ENCODE assay signal across 8 mouse cellular contexts in the genomic region with DNA sequence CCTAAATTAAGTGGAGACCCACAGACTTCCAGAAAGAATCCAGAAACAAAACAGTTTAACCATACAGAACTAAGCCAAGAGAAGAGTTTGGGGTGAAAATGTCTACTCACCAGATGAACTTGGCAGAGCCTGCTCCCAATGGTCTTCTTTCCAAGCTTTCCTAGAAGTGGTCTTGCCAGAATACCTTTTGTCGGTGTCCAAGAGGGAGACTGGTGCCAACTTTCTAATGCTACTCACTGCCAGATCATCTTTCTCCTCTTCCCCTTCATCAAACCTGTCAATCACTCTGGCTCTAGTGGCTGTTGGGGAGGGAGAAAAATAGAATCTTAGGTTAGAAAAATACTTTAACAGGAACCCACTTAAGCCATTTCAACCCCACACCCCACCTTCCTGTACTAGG. TPM values are rescaled to one million over a fixed set of nuclear protein-coding genes. Genes with fewer than 3 reads are reported as not detected.
DNase-seq lines count a peak whose midpoint lies in the region; ATAC-seq and TF ChIP-seq lines count a peak whose summit lies in the region.
"Had no signal": no experiment of that assay in that cellular context is flagged by ENCODE, and none has a peak within 500 bp of the region (broad histone marks: within the 10 kb centered on the region; RNA-seq: fewer than 3 reads in every experiment).

No protein-coding gene starts in this region.

- H3K9me3 ChIP-seq in limb, embryonic 11.5 days (ENCODE audit: control insufficient read depth, low read length): no peaks in the 10 kb centered on the region
- no peaks in the 10 kb centered on the region for H3K9me3 ChIP-seq in neural tube, embryonic 13.5 days

- no peaks in the 10 kb centered on the region for H3K79me2 ChIP-seq in liver, adult 2 months (ENCODE audit: control insufficient read depth, insufficient read depth, low read length)

- peaks cover 4% of the 10 kb centered on the region for H3K4me1 ChIP-seq in liver, adult 2 months (ENCODE audit: control insufficient read depth, insufficient read depth, low read length)
- H3K4me1 ChIP-seq in embryonic fibroblast, embryonic 13.5 days (ENCODE audit: control insufficient read depth, insufficient read depth, low read length): peaks cover 3% of the 10 kb centered on the region
- H3K4me1 ChIP-seq in limb, embryonic 11.5 days (ENCODE audit: control insufficient read depth, insufficient read depth, low read length): no peaks in the 10 kb centered on the region; the same call in 1 of the 2 replicates
- peaks cover 29% of the 10 kb centered on the region for H3K4me1 ChIP-seq in neural tube, embryonic 13.5 days (replicated peaks)

- WGBS in liver, adult 2 months: 34% methylated on average over 1 of the region's 1 CpGs
- WGBS in limb, embryonic 11.5 days: 94% methylated on average over 1 of the region's 1 CpGs
- 85% methylated on average over 1 of the region's 1 CpGs for WGBS in neural tube, embryonic 13.5 days

- no peak for ATAC-seq in limb, embryonic 11.5 days (ENCODE audit: insufficient number of reproducible peaks, low FRiP score, low TSS enrichment, low read depth)
- no peak for ATAC-seq in neural tube, embryonic 13.5 days (ENCODE audit: low read depth)

- peak; percentile 17 for DNase-seq in liver, adult 2 months (ENCODE audit: extremely low read depth, low read depth, low spot score)
- DNase-seq in liver: no peak
- DNase-seq in limb, embryonic 11.5 days (ENCODE audit: low spot score): no peak
- DNase-seq in urinary bladder, adult 2 months (ENCODE audit: low spot score): no peak
- no peak for DNase-seq in left cerebral cortex, adult 18-20 months (ENCODE audit: low spot score in 2 of 2)
- DNase-seq: layer of hippocampus, postnatal 36 days had no signal

- no peak for TF ChIP-seq POLR2A in liver, adult 2 months (IDR thresholded peaks at IDR 0.05; ENCODE audit: extremely low read depth, insufficient read depth, low read length)
- TF ChIP-seq POLR2A in embryonic fibroblast, embryonic 13.5 days (IDR thresholded peaks at IDR 0.05; ENCODE audit: low read depth, low read length): no peak

- H3K4me2 ChIP-seq in limb, embryonic 11.5 days (ENCODE audit: low read depth, severe bottlenecking): peak overlapping the region; percentile 87
- H3K4me2 ChIP-seq in neural tube, embryonic 13.5 days: peak overlapping the region; percentile 92

- no peak overlapping the region for H3K4me3 ChIP-seq in liver, adult 2 months (ENCODE audit: insufficient read depth, low read depth, low read length)
- H3K4me3 ChIP-seq in embryonic fibroblast, embryonic 13.5 days (ENCODE audit: insufficient read depth, low read length): peak overlapping the region; percentile 19
- H3K4me3 ChIP-seq in limb, embryonic 11.5 days (ENCODE audit: low read depth, low read length): no peak overlapping the region
- H3K4me3 ChIP-seq in neural tube, embryonic 13.5 days: no peak overlapping the region

- H3K36me3 ChIP-seq in liver, adult 2 months (ENCODE audit: control insufficient read depth, insufficient read depth, low read length): peaks cover 25% of the 10 kb centered on the region
- H3K36me3 ChIP-seq in limb, embryonic 11.5 days (ENCODE audit: control insufficient read depth, insufficient read depth, low read length): peaks cover 2% of the 10 kb centered on the region; the same call in 1 of the 2 replicates
- peaks cover 32% of the 10 kb centered on the region for H3K36me3 ChIP-seq in neural tube, embryonic 13.5 days

- H3K9ac ChIP-seq in liver, adult 2 months (ENCODE audit: low read depth, low read length): no peak overlapping the region
- no peak overlapping the region for H3K9ac ChIP-seq in limb, embryonic 11.5 days (ENCODE audit: low read length)
- H3K9ac ChIP-seq in neural tube, embryonic 13.5 days: peak overlapping the region; percentile 84

- no peak for TF ChIP-seq CTCF in liver, adult 2 months (IDR thresholded peaks at IDR 0.05; ENCODE audit: low read depth, low read length)
- no peak for TF ChIP-seq CTCF in embryonic fibroblast, embryonic 13.5 days (IDR thresholded peaks at IDR 0.05; ENCODE audit: borderline replicate concordance, insufficient read depth, low read length)

- H3K27ac ChIP-seq in liver, adult 2 months (replicated peaks; ENCODE audit: insufficient read depth, low read depth, low read length): no peak overlapping the region
- no peak overlapping the region for H3K27ac ChIP-seq in embryonic fibroblast, embryonic 13.5 days (ENCODE audit: insufficient read depth, low read length)
- H3K27ac ChIP-seq in limb, embryonic 11.5 days (replicated peaks; ENCODE audit: low read depth, low read length): no peak overlapping the region
- no peak overlapping the region for H3K27ac ChIP-seq in neural tube, embryonic 13.5 days (replicated peaks)

- peaks cover 3% of the 10 kb centered on the region; the same call in 1 of the 2 replicates for H3K27me3 ChIP-seq in liver, adult 2 months (ENCODE audit: control insufficient read depth, insufficient read depth, low read length)
- H3K27me3 ChIP-seq in limb, embryonic 11.5 days (ENCODE audit: control insufficient read depth, insufficient read depth, low read length): peaks cover 27% of the 10 kb centered on the region
- peaks cover 28% of the 10 kb centered on the region for H3K27me3 ChIP-seq in neural tube, embryonic 13.5 days

RNA-seq across cellular contexts. Expression of a gene that starts 1.3 kb away (rescaled TPM):
- 11.5 and 14.0 TPM in 2 replicates for total RNA-seq in liver, adult 2 months (2014; rRNA removed)
- polyA plus RNA-seq in liver, adult 2 months (2012; rRNA removed): 3.1 and 3.9 TPM in 2 replicates
- 35.1 and 37.3 TPM in 2 replicates for polyA plus RNA-seq in embryonic fibroblast, embryonic 13.5 days (2011; ENCODE audit: insufficient read length, low read depth, missing spikeins)
- polyA plus RNA-seq in limb, embryonic 11.5 days (2014; fragmentation: Nextera tagmentation; extraction: Ambion mirVana): 51.1 and 53.3 TPM in 2 replicates
- 50.0 and 51.7 TPM in 2 replicates for polyA plus RNA-seq in neural tube, embryonic 13.5 days (2015; fragmentation: Nextera tagmentation; extraction: Ambion mirVana)
- polyA plus RNA-seq in urinary bladder, adult 2 months (2012; rRNA removed): 6.2 and 9.8 TPM in 2 replicates
- total RNA-seq in left cerebral cortex, adult 18-20 months (2021): 10 to 100 TPM; 21.1 to 21.9 TPM

RNA-seq across cellular contexts. Expression of a gene that starts 13.3 kb away (rescaled TPM):
- not detected in 2 replicates for total RNA-seq in liver, adult 2 months (2014; rRNA removed)
- not detected in 2 replicates for polyA plus RNA-seq in liver, adult 2 months (2012; rRNA removed)
- polyA plus RNA-seq in embryonic fibroblast, embryonic 13.5 days (2011; ENCODE audit: insufficient read length, low read depth, missing spikeins): not detected in 2 replicates
- 0.36 and 0.60 TPM in 2 replicates for polyA plus RNA-seq in limb, embryonic 11.5 days (2014; fragmentation: Nextera tagmentation; extraction: Ambion mirVana)
- polyA plus RNA-seq in neural tube, embryonic 13.5 days (2015; fragmentation: Nextera tagmentation; extraction: Ambion mirVana): 50.0 and 58.8 TPM in 2 replicates
- not detected in 2 replicates for polyA plus RNA-seq in urinary bladder, adult 2 months (2012; rRNA removed)
- total RNA-seq in left cerebral cortex, adult 18-20 months (2021): not detected

Comparison
In these comparisons a context has a peak if more than half of its experiments do, and no peak if none do; other contexts are left out.
1. RNA of a gene that starts 13.3 kb away (polyA plus RNA-seq): 50.0 to 58.8 TPM in neural tube, embryonic 13.5 days; 0.36 to 0.60 TPM in limb, embryonic 11.5 days, not detected in embryonic fibroblast, embryonic 13.5 days, not detected in liver, adult 2 months and not detected in urinary bladder, adult 2 months; every median in the first group is over 10 times any median in the second.